Mouse (Mus musculus) urinary bladder, postnatal 10 days (tissue): ENCODE data around the gene Rnf215.
"Not testable (repeated sequence)": the region's sequence is repeated elsewhere in the genome, so short reads cannot be mapped to it uniquely, and the experiment has no call there.

Experiments used
- DNase-seq: peaks from one replicate; pipeline ENCODE4 v3.0.0; 2022; ENCODE audit warnings: low spot score

The Rnf215 gene

DNA sequence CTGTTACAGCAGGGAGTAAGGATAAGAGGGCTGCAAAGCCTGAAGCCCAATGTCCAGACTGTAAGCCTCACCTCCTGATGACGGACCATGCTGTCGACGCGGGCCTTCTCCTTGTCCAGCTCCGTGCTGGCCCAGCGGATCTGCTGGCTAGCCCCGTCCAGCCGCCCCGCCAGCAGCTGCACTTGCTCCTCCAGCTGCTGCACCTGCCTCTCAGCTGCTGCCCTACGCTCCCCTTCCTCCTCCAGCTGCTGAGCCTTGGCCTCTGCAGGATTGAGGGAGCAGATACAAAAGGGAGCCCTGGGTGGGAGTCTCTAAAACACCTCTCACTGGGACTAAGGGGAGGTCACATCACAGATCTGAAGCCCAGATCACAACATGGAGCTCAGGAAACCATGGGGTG, 12.1 kb downstream of the Rnf215 start:
- no peak for DNase-seq

DNA sequence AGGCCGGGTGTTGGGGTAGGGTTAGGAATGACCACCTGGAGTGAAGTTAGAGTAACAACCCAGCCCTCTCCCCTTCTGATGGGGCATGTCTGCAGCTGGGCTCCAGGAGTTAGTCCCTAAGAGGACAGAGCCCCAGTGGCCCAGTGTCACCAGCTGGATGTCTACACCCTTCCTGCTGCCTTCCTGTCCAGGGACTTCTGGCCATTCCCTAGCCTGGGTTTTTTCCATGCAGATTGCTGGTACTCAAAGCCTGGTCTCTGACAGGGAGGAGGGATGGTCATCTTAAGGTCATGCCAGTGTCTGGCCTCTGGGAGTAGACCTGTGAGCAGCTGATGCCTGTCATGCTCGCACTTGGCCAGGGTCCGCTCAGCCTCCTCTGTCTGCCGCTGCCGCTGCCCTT, 13.1 kb downstream of the Rnf215 start:
- no peak for DNase-seq

DNA sequence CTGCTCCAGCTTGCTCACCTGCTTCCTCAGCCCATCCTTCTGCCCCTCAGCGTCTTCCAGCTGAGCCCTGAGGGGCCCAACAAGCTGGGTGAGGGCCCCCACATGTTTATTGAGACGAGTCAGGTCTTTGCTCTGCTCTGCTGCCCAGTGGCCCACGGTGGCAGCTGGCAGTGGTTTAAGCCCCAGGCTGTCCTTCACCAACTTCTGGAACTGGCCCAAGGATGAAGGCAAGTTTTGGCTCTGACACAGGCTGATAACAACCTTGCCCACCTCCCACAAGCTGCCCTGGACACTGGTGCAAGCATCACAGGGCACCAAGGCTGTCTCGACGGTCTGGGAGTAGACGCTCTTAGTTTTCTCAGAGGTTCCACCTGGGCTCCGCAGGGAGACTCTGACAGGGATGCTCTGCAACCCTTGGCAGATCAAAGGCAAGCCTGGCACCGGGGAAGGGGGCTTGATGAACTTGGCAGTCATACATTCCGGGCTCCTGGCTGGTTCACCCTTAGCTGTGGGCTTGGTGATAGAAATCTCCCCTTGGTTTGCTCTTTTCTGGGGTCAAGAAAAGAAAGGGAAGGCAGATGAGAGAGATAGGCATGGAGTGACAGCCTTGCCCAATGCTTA, 13.6 kb downstream of the Rnf215 start:
- no peak for DNase-seq

DNA sequence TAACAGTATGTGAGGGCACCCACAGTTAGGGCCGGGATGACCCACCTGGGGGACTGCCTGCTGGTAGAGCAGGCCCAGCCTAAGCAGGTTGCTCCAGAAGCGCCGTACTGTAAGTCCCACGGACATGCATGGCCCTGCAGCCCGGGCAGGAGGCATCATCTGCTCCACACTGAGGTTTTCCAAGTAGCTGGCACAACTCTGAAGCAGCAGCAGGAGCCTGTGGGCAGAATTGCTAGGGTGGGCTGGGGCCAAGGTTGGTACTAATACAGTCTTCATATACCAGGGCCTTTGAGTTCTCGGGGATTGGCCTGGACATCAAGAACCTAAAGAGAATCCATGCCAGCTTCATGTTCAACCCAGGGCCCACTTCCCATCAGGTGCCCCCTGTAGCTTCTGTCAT, 14.9 kb downstream of the Rnf215 start:
- DNase-seq, result no peak

DNA sequence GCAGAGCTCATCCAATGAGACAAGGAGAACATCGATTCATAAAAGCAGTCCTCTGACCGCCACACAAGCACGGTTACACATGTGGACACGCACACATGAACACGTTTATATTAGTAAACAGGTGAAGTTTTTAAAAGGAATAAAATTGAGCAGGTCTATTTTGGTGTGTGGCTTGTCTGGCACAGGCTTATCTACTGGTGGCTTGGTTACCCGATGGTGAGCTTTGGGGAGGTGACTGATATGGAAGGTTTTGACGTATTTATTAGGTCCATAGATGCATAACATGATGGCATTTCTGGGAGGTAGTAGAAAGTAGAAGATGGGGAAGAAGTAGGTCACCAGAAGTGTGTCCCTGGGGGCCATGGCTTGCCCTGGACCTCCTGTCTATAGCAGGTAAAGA, 18.7 kb downstream of the Rnf215 start:
- no peak for DNase-seq

DNA sequence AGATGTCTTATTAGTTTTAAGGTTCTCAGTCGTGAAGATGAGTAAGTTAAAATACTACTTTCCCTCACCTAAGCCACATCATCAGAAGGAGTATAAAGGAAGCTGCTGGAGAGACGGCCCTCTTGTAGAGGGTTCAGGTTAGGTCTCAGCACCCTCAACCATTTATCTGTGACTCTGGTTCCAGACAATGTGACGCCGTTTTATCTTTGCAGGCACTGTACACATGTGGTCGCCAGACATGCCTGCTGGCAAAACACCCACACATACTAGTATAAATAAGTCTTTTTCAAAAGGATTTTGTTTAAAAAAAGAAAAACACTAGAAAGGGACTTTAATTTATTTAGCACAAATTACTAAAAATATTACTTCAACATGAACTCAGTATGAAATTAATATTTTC, 20.6 kb downstream of the Rnf215 start:
- DNase-seq, result no peak

DNA sequence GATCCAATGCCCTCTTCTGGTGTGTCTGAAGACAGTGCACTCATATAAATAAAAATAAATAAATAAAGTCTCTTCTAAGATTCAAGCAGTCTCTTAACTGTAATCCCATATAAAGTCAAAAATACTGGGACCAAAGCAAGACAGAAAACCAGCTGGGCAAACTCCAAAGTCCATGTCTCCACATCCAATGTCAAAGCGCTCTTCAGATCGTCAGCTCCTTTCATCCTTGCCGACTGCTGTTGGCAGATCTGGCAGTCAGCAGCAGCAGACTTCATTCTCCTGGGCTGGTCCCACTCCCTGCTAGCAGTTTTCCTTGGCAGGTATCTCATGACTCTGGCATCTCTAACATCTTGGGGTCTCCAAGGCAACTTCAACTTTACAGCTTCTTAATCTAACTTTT, 23.7 kb downstream of the Rnf215 start:
- DNase-seq, result no peak

DNA sequence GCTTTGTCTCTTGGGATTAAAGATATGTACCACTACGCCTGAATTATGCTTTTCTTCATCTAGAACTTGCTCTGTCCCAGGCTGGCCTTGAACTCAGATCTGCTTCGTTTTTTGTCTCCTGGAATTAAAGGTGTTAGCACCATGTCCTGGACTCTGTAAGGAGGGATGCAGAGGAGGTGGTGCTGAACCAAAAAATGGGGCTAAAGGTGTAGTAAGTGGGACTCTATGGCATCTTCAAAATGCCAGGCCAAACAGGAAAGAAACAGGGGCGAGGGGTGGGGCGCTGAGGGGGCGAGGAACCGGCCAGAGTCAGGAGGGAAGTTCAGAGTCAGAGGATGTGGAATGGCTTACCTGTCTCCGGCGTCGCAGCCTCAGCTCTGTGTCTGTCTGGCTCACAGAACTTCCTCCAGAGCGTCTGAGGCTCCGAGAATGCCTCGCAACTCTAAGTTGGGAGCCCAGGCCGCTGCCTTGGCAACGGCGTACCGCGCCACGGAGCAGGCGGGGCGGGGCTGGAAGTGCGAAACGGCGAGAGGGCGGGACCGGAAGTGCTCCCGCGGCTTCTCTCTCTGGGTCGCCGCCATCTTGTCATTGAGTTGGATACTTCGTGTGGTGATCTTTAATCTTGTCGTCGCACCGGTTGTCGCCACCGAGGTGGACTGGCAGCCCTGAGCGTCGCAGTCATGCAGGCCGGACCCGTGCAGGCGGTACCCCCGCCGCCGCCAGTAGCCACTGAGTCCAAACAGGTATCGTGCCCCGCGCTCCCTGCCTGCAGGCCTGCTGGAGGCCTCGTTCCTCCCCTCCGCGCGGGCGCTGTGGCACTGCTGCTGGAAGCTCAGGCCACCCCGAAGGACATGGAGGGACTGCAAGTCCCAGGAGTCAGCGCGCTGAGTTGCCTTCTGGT, 25.1 kb downstream of the Rnf215 start, which contains the start of the genes Ccdc157 and Sf3a1:
Gene Ccdc157, minus strand, starts transcription at position 486 of the 901 bp plus-strand sequence.
Gene Sf3a1, plus strand, starts transcription at position 543 of the 901 bp plus-strand sequence.
- peak; percentile 71 for DNase-seq

DNA sequence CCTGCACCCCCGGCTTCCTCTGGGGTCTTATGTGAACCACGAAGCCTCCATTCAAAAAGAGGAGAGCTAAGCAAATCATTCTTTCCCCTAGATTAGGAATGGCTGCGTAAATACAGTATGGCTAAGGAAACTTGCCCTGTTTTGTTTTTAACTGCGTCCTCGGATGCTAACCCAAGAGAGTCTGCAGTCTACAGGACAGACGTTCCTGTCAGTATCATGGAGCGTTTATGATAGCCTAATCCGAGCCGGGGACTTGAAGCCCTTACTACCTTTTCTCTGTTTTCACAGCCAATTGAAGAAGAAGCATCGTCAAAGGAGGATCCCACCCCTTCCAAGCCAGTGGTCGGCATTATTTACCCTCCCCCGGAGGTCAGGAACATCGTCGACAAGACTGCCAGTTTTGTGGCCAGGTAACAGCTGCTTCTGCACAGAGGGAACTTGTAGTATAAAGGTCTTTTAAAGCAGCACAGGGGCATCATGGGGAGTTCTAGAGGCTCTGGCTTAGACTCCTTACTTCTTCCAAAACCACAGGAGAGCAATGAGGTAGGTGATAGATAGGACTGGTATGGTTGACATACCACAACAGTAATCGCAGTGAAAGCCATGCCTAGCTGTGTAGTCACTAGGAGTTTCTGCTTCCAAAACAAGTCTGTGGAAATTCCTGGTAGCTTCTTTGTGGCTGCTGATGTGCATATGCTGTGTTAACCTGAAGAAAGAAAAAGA, 25.9 kb downstream of the Rnf215 start:
- no peak for DNase-seq

DNA sequence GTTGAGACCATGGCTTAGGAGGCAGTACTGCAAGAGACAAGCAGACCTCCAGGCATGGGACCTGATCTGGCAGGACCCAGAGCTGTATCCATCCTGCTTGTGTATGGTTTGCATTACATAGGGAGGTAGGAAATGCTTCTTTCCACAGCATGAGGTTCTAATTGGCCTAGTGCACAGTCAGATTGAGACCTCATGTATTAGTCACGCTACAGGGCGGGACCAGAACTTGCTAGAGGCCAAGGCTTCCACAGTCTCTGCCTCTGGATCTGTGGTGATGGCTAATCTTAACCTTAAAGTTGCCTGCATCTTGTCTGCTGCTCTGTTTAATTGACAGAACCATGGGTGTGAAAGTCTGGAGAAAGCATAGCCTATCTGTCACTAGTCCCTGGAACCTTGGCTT, 29.7 kb downstream of the Rnf215 start:
- no peak for DNase-seq

DNA sequence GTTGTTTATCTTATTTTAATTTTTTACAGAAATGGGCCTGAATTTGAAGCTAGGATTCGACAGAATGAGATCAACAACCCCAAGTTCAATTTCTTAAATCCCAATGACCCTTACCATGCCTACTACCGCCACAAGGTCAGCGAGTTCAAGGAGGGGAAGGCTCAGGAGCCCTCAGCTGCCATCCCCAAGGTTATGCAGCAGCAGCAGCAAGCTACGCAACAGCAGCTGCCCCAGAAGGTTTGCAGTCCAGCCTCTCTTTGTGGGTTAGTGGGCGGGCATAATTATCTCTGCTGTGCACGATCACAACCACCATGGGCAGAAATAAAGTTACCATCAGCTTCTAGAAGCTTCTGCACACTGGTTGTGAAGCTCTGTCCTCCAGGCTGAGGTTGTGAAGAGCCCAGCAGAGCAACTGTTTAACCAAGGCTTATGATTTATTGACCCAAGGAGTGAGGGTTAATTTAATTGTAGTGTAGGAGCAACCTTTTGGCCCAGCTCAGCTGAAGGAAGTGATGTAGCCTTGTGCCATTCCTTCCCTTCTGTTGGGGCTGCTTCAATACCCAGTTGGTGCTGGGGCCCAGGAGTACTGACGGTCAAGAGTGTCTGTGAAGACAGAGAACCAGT, 31.6 kb downstream of the Rnf215 start:
- DNase-seq, result no peak

DNA sequence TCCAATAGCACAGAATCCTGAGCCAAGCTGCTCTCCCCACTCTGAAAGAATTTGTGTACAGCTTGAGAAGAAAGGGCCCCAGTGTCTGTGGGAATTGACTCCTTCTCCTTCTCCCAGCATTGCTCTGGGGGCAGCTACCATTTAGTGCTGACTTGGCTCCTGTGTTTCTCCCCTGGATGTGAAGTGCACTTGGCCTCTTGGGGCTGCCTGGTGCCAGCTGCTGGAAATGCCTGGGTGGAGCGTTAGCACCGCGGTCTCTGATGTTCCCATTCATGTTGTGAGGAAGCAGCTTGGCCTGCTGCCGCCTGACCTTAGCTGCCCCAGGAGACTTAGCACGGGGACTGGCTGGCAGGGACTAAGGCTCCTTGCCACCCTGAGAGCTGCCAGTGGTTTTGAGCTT, 39.6 kb downstream of the Rnf215 start:
- DNase-seq, result no peak

DNA sequence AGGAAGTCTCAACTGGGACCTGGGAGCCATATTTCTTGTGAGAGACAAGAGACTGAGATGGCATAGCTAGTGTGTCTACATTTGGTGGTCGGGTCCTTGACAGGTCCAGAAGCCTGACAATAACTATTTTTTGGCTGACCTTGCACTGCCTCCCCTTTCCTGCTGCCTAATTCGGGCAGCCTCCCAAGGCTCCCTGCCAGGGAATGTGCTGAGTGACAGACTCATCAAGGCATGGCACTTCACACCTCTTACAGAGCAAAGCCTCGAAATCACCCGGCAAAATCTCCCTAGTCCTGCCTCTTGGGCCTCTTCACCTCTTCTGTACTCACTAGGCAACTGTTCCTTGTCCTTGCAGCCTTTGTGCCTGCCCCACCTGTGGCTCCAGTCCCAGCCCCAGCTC, 42.7 kb downstream of the Rnf215 start:
- DNase-seq, result no peak

DNA sequence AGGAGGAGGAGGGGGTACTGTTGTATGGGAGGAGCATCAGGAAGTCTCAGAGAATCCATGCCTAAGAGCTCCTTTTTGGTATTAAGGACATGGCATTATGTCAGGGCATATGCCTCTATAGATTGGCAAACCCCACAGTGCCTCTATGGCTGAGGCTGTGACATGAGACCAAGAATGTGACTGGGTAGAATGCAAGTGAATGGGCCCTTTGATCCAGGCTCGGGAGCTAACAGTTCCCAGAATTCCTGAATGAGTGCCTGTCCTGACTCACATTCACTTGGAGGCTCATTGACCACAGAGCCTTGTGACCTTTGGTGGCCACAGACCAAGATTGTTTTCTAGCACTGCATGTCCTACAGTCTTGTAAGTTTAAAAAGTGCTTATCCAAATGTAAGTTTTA, 47.1 kb downstream of the Rnf215 start:
- no peak for DNase-seq

DNA sequence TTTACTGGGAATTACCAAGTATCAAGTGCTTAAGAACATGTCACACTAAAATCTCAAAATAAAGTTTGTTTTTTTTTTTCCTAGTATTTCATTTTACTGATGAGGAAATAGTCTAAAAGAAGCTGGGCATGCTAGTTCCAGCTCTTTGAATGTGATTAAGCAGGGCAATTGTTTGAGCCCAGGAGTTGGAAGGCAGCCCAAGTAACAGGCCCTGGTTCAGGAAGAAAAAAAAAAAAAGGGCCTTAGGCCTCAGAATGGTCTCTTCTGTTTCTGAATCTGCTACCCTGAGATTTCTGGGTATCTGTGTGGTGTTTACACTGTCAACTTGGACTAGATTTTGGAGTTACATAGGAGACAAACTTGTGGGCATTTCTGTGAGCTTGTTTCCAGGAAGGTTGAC, 48.5 kb downstream of the Rnf215 start:
- no peak for DNase-seq

DNA sequence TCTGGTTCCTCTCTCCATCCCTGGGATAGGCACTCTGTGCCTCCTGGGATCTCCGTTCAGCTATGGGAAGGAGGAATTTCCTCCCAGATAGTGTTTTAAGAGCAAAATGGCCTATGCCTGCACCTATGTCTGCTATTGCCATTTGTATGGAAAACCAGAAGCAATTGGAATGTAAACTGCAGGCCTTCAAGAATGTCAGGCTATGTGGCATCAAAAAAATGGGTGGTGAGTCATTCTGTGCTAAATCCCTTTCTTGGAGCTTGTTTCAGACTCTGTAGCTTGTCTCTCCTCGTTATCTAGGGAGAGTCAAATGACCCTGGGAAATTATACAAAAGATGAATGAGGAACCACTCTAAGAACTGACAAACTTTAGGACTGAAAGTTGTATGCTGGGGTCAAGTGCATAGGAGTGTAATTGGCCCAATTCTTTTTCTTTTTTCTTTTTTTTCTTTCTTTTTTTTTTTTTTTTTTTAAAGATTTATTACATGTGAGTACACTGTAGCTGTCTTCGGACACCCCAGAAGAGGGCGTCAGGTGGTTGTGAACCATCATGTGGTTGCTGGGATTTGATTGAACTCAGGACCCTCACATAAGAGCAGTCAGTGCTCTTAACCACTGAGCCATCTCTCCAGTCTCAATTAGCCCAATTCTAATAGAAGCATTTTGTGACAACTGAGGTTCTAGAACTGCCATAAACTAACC, 49.4 kb downstream of the Rnf215 start:
- DNase-seq, result no peak

DNA sequence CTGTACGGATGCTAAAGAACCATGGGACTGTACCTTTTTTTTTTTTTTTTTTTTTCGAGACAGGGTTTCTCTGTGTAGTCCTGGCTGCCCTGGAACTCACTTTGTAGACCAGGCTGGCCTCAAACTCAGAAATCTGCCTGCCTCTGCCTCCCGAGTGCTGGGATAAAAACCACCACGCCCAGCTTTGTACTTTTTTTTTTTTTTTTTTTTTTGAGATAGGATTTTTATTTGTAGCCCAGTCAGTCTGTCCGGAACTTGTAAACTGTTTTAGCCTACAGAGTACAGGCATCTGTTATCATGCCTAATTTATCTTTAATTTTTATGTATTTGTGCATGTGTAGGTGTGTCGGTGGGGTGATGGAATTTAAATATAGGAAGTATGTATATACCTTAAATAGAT, 50.5 kb downstream of the Rnf215 start:
- not testable (repeated sequence) for DNase-seq

DNA sequence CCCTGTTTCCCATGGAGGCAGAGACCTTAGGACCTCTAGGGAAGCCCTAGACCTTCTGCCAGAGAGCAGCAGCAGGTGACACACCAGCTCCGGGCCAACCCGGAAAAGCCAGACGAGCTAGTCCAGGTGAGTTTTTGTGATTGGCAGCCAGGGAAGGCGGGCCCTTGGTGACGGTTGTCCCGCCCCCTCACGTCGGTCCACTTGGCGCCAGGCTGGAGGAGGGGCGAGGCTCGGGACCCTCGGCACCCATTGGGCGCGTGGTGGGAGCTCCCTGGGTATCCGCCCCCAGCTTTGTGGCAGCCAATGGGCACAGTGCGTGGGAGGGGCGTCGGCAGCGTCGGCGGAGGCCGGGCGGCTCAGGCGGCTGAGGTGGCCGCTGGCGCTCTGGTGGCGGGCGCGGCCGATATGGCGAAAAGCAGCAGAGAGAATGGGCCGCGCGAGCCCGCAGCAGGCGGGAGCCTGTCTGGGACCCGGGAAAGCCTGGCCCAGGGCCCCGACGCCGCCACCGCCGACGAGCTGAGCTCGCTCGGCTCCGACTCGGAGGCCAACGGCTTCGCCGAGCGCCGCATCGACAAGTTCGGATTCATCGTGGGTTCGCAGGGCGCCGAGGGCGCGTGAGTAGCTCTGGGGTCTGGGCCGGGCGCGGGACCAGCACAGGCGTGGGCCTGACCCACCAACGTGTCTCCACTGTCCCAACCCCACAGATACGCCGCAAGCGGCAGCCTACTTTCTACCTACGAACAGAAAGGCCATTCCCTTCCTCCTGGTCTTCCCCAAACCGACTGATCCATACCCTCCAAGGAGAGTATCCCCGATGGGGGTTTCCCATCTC, 51.7 kb downstream of the Rnf215 start, which contains the start of gene Tbc1d10a:
Gene Tbc1d10a, plus strand, starts transcription at position 304 of the 832 bp plus-strand sequence.
- peak; percentile 95 for DNase-seq

DNA sequence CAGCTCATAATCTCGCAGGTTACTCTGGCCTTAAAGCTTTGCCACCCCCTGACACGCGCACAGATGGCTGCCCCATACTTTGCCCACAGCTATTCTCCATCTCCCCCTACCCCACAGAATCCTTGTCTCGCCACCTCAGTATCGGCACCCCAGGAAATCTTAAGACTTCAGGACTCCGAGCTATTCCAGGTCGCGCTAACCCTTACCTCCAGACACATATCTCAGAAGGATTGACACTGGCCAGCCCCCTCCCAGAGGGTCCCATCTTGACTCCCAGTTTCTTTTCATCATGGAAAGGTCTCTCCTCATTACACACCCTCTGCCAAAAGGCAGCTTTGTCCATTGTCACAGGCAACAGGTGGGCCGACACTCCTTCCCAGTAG, 52.3 kb downstream of the Rnf215 start:
- no peak for DNase-seq

DNA sequence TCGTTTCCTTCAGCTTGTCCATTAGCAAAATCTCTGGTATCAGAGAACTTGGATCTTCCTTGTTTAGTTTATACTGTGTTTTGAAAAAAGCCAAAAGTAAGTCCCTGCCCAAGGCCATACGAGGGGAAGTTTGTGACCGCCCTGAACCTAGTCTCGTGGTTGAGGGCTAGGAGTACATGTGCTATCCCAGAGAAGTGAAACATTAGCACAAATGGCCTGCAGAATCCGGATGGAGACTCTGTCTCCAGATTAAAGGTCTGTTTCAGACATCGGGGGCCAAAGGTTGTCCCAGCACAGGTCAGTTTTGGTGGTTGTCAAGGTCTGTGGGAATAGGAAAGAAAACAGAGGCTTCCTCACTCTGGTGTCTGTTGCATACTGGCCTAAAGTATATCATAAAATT, 54.2 kb downstream of the Rnf215 start:
- DNase-seq, result no peak

DNA sequence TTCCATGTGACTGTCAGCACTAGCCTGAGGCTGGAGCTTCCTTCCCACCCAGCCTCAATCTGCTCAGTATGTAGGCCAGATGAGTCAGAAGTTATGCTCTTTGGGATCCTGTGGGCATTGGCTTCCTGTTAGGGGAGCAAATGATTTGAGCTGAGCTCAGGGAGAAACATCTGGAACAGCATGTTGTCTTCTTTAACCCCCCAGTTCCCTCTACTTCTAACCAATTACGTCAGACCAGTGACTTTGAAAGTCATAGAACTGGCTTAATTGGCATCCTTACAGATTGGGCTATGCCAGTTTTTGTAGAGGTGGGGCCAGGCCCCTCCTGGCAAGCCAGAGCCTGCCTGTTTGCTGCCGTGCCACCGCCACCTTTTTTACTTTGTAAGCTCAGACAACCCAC, 55.7 kb downstream of the Rnf215 start:
- DNase-seq, result no peak
